Mouse (Mus musculus) effector memory CD4-positive, alpha-beta T cell, adult 7 months (primary cell): Measurements from ENCODE around the gene Pdcd7. TPM values are rescaled to one million over a fixed set of nuclear protein-coding genes. Genes with fewer than 3 reads are reported as not detected.

Source experiments
- polyA plus RNA-seq: library from polyadenylated mRNA; unstranded; fragments of 100-300 nt; shearing (Covaris generic); gene quantifications from one replicate; pipeline ENCODE4 v1.2.1, GENCODE M21; 2017

Pdcd7 gene
- 24.2 TPM for polyA plus RNA-seq

DNA sequence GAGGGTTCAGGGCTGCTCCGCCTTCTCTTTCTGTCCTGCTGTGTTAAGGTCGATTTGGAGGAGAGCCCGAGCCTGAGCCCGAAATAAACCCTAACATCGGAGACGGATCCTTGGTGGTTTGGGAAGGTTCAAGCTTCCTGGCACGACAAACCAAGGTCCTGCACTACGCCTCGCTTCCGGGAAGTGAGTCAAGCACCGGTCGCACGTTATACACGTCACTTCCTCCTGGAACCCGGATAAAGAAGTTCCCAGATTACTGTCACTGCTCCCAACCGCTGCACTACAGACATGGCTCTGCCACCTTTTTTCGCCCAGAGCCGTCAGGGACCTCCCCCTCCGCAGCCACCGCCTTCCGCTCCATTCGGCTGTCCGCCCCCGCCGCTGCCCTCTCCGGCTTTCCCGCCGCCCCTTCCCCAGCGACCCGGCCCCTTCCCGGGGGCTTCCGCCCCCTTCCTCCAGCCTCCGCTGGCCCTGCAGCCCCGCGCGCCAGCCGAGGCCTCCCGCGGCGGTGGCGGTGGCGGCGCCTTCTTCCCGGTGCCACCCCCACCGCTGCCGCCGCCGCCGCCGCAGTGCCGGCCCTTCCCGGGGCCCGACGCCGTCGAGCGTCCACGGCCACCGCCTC lies at the start of gene Pdcd7:
TSS of gene Pdcd7 (plus strand) at position 251 of the 622 bp plus-strand sequence.

DNA sequence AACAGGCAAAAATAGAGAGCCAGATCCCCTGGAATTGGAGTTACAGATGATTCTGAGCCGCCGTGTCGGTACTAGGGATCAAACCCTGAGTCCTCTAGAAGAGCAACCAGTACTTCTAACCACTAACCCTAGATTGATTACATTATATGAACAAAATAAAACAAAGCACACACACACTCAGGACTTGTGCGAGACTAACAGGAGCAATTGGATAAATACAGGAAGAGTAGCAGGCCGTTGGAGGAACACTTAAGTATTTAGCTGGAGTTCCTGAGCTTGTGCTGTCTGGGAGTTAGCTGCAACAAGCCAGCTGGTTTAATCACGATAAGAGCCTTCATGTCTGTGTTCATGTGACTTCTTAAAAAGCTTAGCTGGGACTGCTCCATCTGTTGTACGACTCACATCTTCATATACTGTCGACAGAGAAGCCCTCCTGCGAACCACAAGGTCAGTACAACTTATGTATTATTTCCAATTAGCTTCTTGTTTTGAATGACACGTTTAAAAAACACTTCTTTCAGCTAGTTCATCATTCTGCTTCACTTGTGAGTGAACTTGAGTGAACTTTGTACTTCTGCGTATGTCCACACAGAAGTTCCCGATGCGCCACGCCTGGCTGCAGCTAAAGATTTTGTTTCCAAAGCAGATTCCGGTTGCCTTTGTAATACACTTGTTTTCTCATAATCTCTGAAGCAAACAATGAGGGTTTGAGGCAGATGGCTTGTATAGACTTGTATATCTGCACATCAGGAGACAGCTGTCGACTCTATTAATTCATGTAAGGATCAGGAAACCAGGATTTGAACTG lies 14.9 kb downstream of the Pdcd7 start, which contains the start of gene Ubap1l:
TSS of gene Ubap1l (plus strand) at position 401 of the 808 bp plus-strand sequence.

DNA sequence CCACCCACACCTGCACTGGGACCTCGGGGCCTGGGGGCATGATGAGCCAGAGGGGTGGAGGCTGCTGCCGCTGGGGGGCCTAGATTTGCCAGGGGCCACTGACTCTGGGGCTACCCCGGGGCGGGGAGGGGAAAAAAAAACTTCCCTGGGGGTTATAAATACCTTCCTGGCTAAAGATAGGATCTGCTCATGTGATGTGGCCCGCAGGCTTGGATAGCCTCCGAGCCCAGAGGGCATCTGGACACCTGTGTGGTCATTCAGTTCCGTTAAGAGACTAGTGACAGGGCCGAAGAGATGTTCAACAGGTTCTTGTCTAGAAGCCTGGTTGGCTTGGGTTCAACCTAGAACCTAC lies 45.7 kb downstream of the Pdcd7 start, which contains the start of gene Kbtbd13:
TSS of gene Kbtbd13 (minus strand) at position 40 of the 352 bp plus-strand sequence.

DNA sequence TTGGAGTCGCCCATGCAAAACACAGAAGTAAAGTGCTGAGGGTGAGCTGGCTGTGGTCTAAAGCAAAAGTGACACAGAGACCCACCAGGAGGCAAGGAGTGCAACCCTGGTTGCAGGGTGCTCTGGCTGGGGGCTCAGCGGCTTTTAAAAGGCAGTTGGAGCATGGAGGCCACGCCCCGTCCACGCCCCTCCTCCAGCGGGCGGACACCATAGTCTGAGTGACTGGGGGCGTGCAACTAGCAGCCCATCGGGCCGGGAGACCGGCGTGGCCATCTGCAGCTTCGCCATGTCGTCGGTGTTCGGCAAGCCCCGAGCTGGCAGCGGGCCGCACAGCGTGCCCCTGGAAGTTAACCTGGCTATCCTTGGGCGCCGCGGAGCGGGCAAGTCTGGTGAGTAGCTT lies 52.4 kb downstream of the Pdcd7 start, which contains the start of gene Rasl12:
TSS of gene Rasl12 (plus strand) at position 228 of the 400 bp plus-strand sequence.

Other genes with a start within 250 kb of the Pdcd7 start
- gene Igdcc4, start 244.6 kb upstream of the Pdcd7 start, polyA plus RNA-seq: 0.44 TPM
- not detected for gene Igdcc3, start 204.9 kb upstream of the Pdcd7 start, polyA plus RNA-seq
- gene Parp16, start 150.8 kb upstream of the Pdcd7 start, polyA plus RNA-seq: 13.0 TPM
- 0.15 TPM for gene Cilp, start 80.9 kb upstream of the Pdcd7 start, polyA plus RNA-seq
- gene Clpx, start 51.8 kb upstream of the Pdcd7 start, polyA plus RNA-seq: 31.3 TPM
- not detected for gene Ubap1l, start 14.9 kb downstream of the Pdcd7 start, polyA plus RNA-seq
- not detected for gene Kbtbd13, start 45.5 kb downstream of the Pdcd7 start, polyA plus RNA-seq
- gene Rasl12, start 52.4 kb downstream of the Pdcd7 start, polyA plus RNA-seq: not detected
- gene Slc51b, start 76.9 kb downstream of the Pdcd7 start, polyA plus RNA-seq: not detected
- 22.2 TPM for gene Mtfmt, start 89.7 kb downstream of the Pdcd7 start, polyA plus RNA-seq
- gene Spg21, start 114.8 kb downstream of the Pdcd7 start, polyA plus RNA-seq: 103 TPM
- gene Ankdd1a, start 174.1 kb downstream of the Pdcd7 start, polyA plus RNA-seq: not detected
- 41.4 TPM for gene Plekho2, start 233.9 kb downstream of the Pdcd7 start, polyA plus RNA-seq
- 0.16 TPM for gene Pif1, start 241.1 kb downstream of the Pdcd7 start, polyA plus RNA-seq